Comparison of ENCODE assay signal across 30 mouse cellular contexts in genomic region chr3:92238736-92239135, GRCm38 (mm10). TPM values are rescaled to one million over a fixed set of nuclear protein-coding genes. Genes with fewer than 3 reads are reported as not detected.
"Had no signal": no experiment of that assay in that cellular context is flagged by ENCODE, and none has a peak within 500 bp of the region (broad histone marks: within the 10 kb centered on the region; RNA-seq: fewer than 3 reads in every experiment).

No protein-coding gene starts in this region.

RNA-seq across cellular contexts. Expression of gene Sprr2a2, which starts 23.0 kb away (rescaled TPM):
- total RNA-seq: common myeloid progenitor, adult 5-6 weeks; gastrocnemius, adult 18-20 months; gastrocnemius, adult 2 months; gastrocnemius, adult 8-10 months; gastrocnemius, postnatal 10 days; gastrocnemius, postnatal 14 days; gastrocnemius, postnatal 25 days; gastrocnemius, postnatal 36 days; granulocyte monocyte progenitor cell, adult 5-6 weeks; heart, adult 18-20 months had no signal
- polyA plus RNA-seq: embryonic facial prominence, embryonic 10.5 days; embryonic facial prominence, embryonic 11.5 days; embryonic facial prominence, embryonic 12.5 days; embryonic facial prominence, embryonic 13.5 days; forebrain, embryonic 10.5 days; forebrain, embryonic 11.5 days; forebrain, embryonic 12.5 days; forebrain, embryonic 13.5 days; forebrain, embryonic 14.5 days; forebrain, embryonic 15.5 days; forebrain, embryonic 16.5 days had no signal

RNA-seq across cellular contexts. Expression of gene Sprr2a1, which starts 23.1 kb away (rescaled TPM):
- total RNA-seq: common myeloid progenitor, adult 5-6 weeks; gastrocnemius, adult 18-20 months; gastrocnemius, adult 2 months; gastrocnemius, adult 8-10 months; gastrocnemius, postnatal 10 days; gastrocnemius, postnatal 14 days; gastrocnemius, postnatal 25 days; gastrocnemius, postnatal 36 days; gastrocnemius, postnatal 4 days; granulocyte monocyte progenitor cell, adult 5-6 weeks; heart, adult 18-20 months; heart, adult 2 months; heart, adult 8-10 months had no signal
- polyA plus RNA-seq: cerebellum, adult 2 months; cortical plate, adult 2 months; embryonic facial prominence, embryonic 10.5 days; embryonic facial prominence, embryonic 11.5 days; embryonic facial prominence, embryonic 12.5 days; embryonic facial prominence, embryonic 13.5 days; embryonic facial prominence, embryonic 14.5 days; erythroblast, embryonic 14.5 days; forebrain, embryonic 10.5 days; forebrain, embryonic 11.5 days; forebrain, embryonic 12.5 days; forebrain, embryonic 13.5 days; forebrain, embryonic 14.5 days; forebrain, embryonic 15.5 days; forebrain, embryonic 16.5 days; frontal cortex, adult 2 months; heart, adult 2 months had no signal

RNA-seq across cellular contexts. Expression of gene Sprr2a3, which starts 46.5 kb away (rescaled TPM):
- total RNA-seq: common myeloid progenitor, adult 5-6 weeks; gastrocnemius, adult 18-20 months; gastrocnemius, adult 2 months; gastrocnemius, adult 8-10 months; gastrocnemius, postnatal 10 days; gastrocnemius, postnatal 14 days; gastrocnemius, postnatal 25 days; gastrocnemius, postnatal 36 days; gastrocnemius, postnatal 4 days; granulocyte monocyte progenitor cell, adult 5-6 weeks; heart, adult 18-20 months; heart, adult 2 months; heart, adult 8-10 months had no signal
- polyA plus RNA-seq: cerebellum, adult 2 months; cortical plate, adult 2 months; embryonic facial prominence, embryonic 10.5 days; embryonic facial prominence, embryonic 11.5 days; embryonic facial prominence, embryonic 12.5 days; embryonic facial prominence, embryonic 13.5 days; embryonic facial prominence, embryonic 14.5 days; erythroblast, embryonic 14.5 days; forebrain, embryonic 10.5 days; forebrain, embryonic 11.5 days; forebrain, embryonic 12.5 days; forebrain, embryonic 13.5 days; forebrain, embryonic 14.5 days; forebrain, embryonic 15.5 days; forebrain, embryonic 16.5 days; frontal cortex, adult 2 months; gonadal fat pad, adult 2 months had no signal
